Mouse (Mus musculus) spleen, postnatal 36 days (tissue): ENCODE results near the gene Dnmt3l.
"Not testable (repeated sequence)": the region's sequence is repeated elsewhere in the genome, so short reads cannot be mapped to it uniquely, and the experiment has no call there.

Experiments used
- DNase-seq, 2 experiments: peaks; one replicate each; pipeline ENCODE4 v3.0.0; 2022; ENCODE audit warnings: low spot score in 2 of 2, mixed read lengths in 1 of 2

The Dnmt3l gene

GRCm38 (mm10) chr10:78085711-78086110, 44.0 kb downstream of the Dnmt3l start:
- DNase-seq, result no peak

- peak; percentile 69 to 78 for DNase-seq
Measured at GRCm38 (mm10) chr10:78086444-78087061, 44.8 kb downstream of the Dnmt3l start.

GRCm38 (mm10) chr10:78087101-78087511, 45.4 kb downstream of the Dnmt3l start:
- peak; percentile 84 to 90 for DNase-seq

GRCm38 (mm10) chr10:78090246-78090645, 48.5 kb downstream of the Dnmt3l start:
- peak; percentile 51 to 54 for DNase-seq

GRCm38 (mm10) chr10:78090706-78091491, 49.2 kb downstream of the Dnmt3l start:
- no peak for DNase-seq

- peak; percentile 78 to 82 for DNase-seq
Measured at GRCm38 (mm10) chr10:78091865-78092724, 50.3 kb downstream of the Dnmt3l start.

GRCm38 (mm10) chr10:78092725-78093029, 50.9 kb downstream of the Dnmt3l start:
- peak; percentile 93 to 95 for DNase-seq

GRCm38 (mm10) chr10:78095221-78095620, 53.5 kb downstream of the Dnmt3l start:
- no peak for DNase-seq

GRCm38 (mm10) chr10:78095954-78096931, 54.5 kb downstream of the Dnmt3l start:
- no peak for DNase-seq

GRCm38 (mm10) chr10:78099860-78100259, 58.1 kb downstream of the Dnmt3l start:
- DNase-seq, result not testable (repeated sequence)

GRCm38 (mm10) chr10:78100989-78101780, 59.4 kb downstream of the Dnmt3l start:
- no peak for DNase-seq

GRCm38 (mm10) chr10:78104555-78105490, 63.1 kb downstream of the Dnmt3l start:
- DNase-seq, result no peak

GRCm38 (mm10) chr10:78105548-78105947, 63.8 kb downstream of the Dnmt3l start:
- DNase-seq, result peak; percentile 66 to 72
